Mouse (Mus musculus) limb, embryonic 12.5 days (tissue): Measurements from ENCODE around the gene Tnp2. TPM values are rescaled to one million over a fixed set of nuclear protein-coding genes. Genes with fewer than 3 reads are reported as not detected.

ENCODE experiments used
- ATAC-seq: fragments of 200-750 bp; cut with Nextera tagmentation; 2 replicates; pipeline ENCODE4 v1.8.0; 2017; ENCODE audit warnings: low read depth, moderate TSS enrichment; ENCODE audit not compliant: insufficient number of reproducible peaks, insufficient read depth, low FRiP score, low TSS enrichment
- H3K27ac ChIP-seq: fragments of 300-500 bp; sonication (generic); 2 replicates; pipeline ENCODE4 v1.5.1; 2016; ENCODE audit warnings: mild to moderate bottlenecking, moderate library complexity
- H3K27me3 ChIP-seq: fragments of 300-500 bp; sonication (generic); 2 replicates; pipeline ENCODE4 v1.6.1; 2016; ENCODE audit warnings: mild to moderate bottlenecking, moderate library complexity
- H3K36me3 ChIP-seq: fragments of 300-500 bp; sonication (generic); 2 replicates; pipeline ENCODE4 v1.6.1; 2016; ENCODE audit warnings: mild to moderate bottlenecking, moderate library complexity
- H3K4me1 ChIP-seq: fragments of 300-500 bp; sonication (generic); replicated peaks from 2 replicates; pipeline ENCODE4 v1.6.1; 2016
- H3K4me2 ChIP-seq: fragments of 300-500 bp; sonication (generic); 2 replicates; pipeline ENCODE4 v1.6.1; 2016; ENCODE audit warnings: mild to moderate bottlenecking, moderate library complexity
- H3K4me3 ChIP-seq: fragments of 300-500 bp; sonication (generic); replicated peaks from 2 replicates; pipeline ENCODE4 v1.5.1; 2016; ENCODE audit warnings: mild to moderate bottlenecking
- H3K9ac ChIP-seq: fragments of 300-500 bp; sonication (generic); replicated peaks from 2 replicates; pipeline ENCODE4 v1.6.1; 2016; ENCODE audit warnings: mild to moderate bottlenecking, moderate library complexity
- H3K9me3 ChIP-seq: fragments of 300-500 bp; sonication (generic); 2 replicates; pipeline ENCODE4 v1.6.1; 2016; ENCODE audit warnings: mild to moderate bottlenecking, moderate library complexity
- WGBS: fragments of 180-500 bp; shearing (Covaris S2); methylation state at CpG from one replicate; pipeline ENCODE4 v1.1.7; 2016; 5-methylcytosine and 5-hydroxymethylcytosine counted together
- polyA plus RNA-seq: library from polyadenylated mRNA; unstranded; fragments of >200 nt; fragmentation: Nextera tagmentation; extraction: Ambion mirVana; gene quantifications from 2 replicates; pipeline ENCODE4 v1.2.1, GENCODE M21; 2016

The Tnp2 gene
- polyA plus RNA-seq, 1 experiment from 2014 or later = not detected

- 42% methylated on average over 9 of the region's 9 CpGs for WGBS
- no peak overlapping the region for H3K4me2 ChIP-seq
- no peaks in the 10 kb centered on the region for H3K36me3 ChIP-seq
- peaks cover 11% of the 10 kb centered on the region for H3K4me1 ChIP-seq
- peak overlapping the region; percentile 35; the same call in 1 of the 2 replicates for H3K27ac ChIP-seq
- H3K27me3 ChIP-seq = peaks cover 2% of the 10 kb centered on the region; the same call in 1 of the 2 replicates
- no peak overlapping the region for H3K9ac ChIP-seq
- no peak overlapping the region for H3K4me3 ChIP-seq
- H3K9me3 ChIP-seq = no peaks in the 10 kb centered on the region
- ATAC-seq = no peak
Observed at GRCm38 (mm10) chr16:10768821-10769220, 19.6 kb downstream of the Tnp2 start.

- peaks cover 2% of the 10 kb centered on the region; the same call in 1 of the 2 replicates for H3K27me3 ChIP-seq
- H3K4me1 ChIP-seq = peaks cover 11% of the 10 kb centered on the region
- no peak overlapping the region for H3K27ac ChIP-seq
- ATAC-seq = no peak
- 46% methylated on average over 4 of the region's 4 CpGs for WGBS
- H3K4me2 ChIP-seq = no peak overlapping the region
- H3K9me3 ChIP-seq = no peaks in the 10 kb centered on the region
- no peak overlapping the region for H3K9ac ChIP-seq
- no peak overlapping the region for H3K4me3 ChIP-seq
- H3K36me3 ChIP-seq = no peaks in the 10 kb centered on the region
Observed at GRCm38 (mm10) chr16:10767158-10767557, 21.3 kb downstream of the Tnp2 start.

GRCm38 (mm10) chr16:10764323-10764722, 24.1 kb downstream of the Tnp2 start:
- H3K27ac ChIP-seq = no peak overlapping the region
- 77% methylated on average over 2 of the region's 2 CpGs for WGBS
- H3K4me3 ChIP-seq = no peak overlapping the region
- ATAC-seq = no peak
- no peak overlapping the region for H3K4me2 ChIP-seq
- H3K4me1 ChIP-seq = 0 out of 2 replicates have a peak, but pooled peaks cover 5% of the 10 kb centered on the region
- H3K9me3 ChIP-seq = no peaks in the 10 kb centered on the region
- peaks cover under 1% of the 10 kb centered on the region; the same call in 1 of the 2 replicates for H3K27me3 ChIP-seq
- H3K9ac ChIP-seq = no peak overlapping the region
- H3K36me3 ChIP-seq = no peaks in the 10 kb centered on the region

- 43% methylated on average over 6 of the region's 6 CpGs for WGBS
Observed at GRCm38 (mm10) chr16:10763540-10764264, 24.8 kb downstream of the Tnp2 start.

GRCm38 (mm10) chr16:10762569-10763180, 25.8 kb downstream of the Tnp2 start:
- Histone ChIP-seq H3K27me3 (no peaks in the 10 kb centered on the region; the same call in 1 of the 2 replicates), H3K9ac (no peak overlapping the region), H3K27ac (no peak overlapping the region), H3K9me3 (no peaks in the 10 kb centered on the region), H3K4me2 (no peak overlapping the region), H3K36me3 (no peaks in the 10 kb centered on the region), H3K4me3 (no peak overlapping the region), H3K4me1 (0 out of 2 replicates have a peak, but pooled peaks cover 5% of the 10 kb centered on the region)
- 64% methylated on average over 5 of the region's 5 CpGs for WGBS
- ATAC-seq = no peak

More at GRCm38 (mm10) chr16:10763540-10764264, 24.8 kb downstream of the Tnp2 start:
- Histone ChIP-seq H3K36me3 (no peaks in the 10 kb centered on the region), H3K4me3 (no peak overlapping the region), H3K27ac (no peak overlapping the region), H3K9me3 (no peaks in the 10 kb centered on the region), H3K4me1 (0 out of 2 replicates have a peak, but pooled peaks cover 5% of the 10 kb centered on the region), H3K9ac (no peak overlapping the region), H3K4me2 (no peak overlapping the region), H3K27me3 (no peaks in the 10 kb centered on the region; the same call in 1 of the 2 replicates)
- ATAC-seq = no peak

- Histone ChIP-seq H3K4me2 (no peak overlapping the region), H3K27me3 (no peaks in the 10 kb centered on the region; the same call in 1 of the 2 replicates), H3K9ac (no peak overlapping the region), H3K4me1 (0 out of 2 replicates have a peak, but pooled peaks cover 5% of the 10 kb centered on the region), H3K4me3 (no peak overlapping the region), H3K27ac (no peak overlapping the region), H3K36me3 (no peaks in the 10 kb centered on the region), H3K9me3 (no peaks in the 10 kb centered on the region)
- ATAC-seq = no peak
- WGBS = 50% methylated on average over 8 of the region's 8 CpGs
Observed at GRCm38 (mm10) chr16:10761182-10761581, 27.3 kb downstream of the Tnp2 start.

- H3K9me3 ChIP-seq = no peaks in the 10 kb centered on the region
Observed at GRCm38 (mm10) chr16:10756168-10756567, 32.3 kb downstream of the Tnp2 start.

GRCm38 (mm10) chr16:10754521-10755296, 33.8 kb downstream of the Tnp2 start:
- no peaks in the 10 kb centered on the region for H3K36me3 ChIP-seq
- no peak overlapping the region for H3K27ac ChIP-seq
- H3K9ac ChIP-seq = no peak overlapping the region
- 90% methylated on average over 3 of the region's 3 CpGs for WGBS
- H3K27me3 ChIP-seq = no peaks in the 10 kb centered on the region
- peaks cover 6% of the 10 kb centered on the region for H3K4me1 ChIP-seq
- no peaks in the 10 kb centered on the region for H3K9me3 ChIP-seq
- ATAC-seq = no peak
- no peak overlapping the region for H3K4me2 ChIP-seq
- H3K4me3 ChIP-seq = no peak overlapping the region

More at GRCm38 (mm10) chr16:10756168-10756567, 32.3 kb downstream of the Tnp2 start:
- WGBS = 72% methylated on average over 5 of the region's 6 CpGs
- no peak for ATAC-seq
- no peak overlapping the region for H3K4me3 ChIP-seq
- no peak overlapping the region for H3K27ac ChIP-seq
- no peak overlapping the region for H3K4me2 ChIP-seq
- H3K9ac ChIP-seq = no peak overlapping the region
- 0 out of 2 replicates have a peak, but pooled peaks cover 2% of the 10 kb centered on the region for H3K4me1 ChIP-seq
- H3K27me3 ChIP-seq = no peaks in the 10 kb centered on the region
- no peaks in the 10 kb centered on the region for H3K36me3 ChIP-seq

- peak; percentile 43; the same call in 1 of the 2 replicates for ATAC-seq
- 53% methylated on average over 7 of the region's 7 CpGs for WGBS
- H3K4me1 ChIP-seq = peaks cover 18% of the 10 kb centered on the region
Observed at GRCm38 (mm10) chr16:10749824-10750223, 38.6 kb downstream of the Tnp2 start.

GRCm38 (mm10) chr16:10749226-10749625, 39.2 kb downstream of the Tnp2 start:
- H3K27ac ChIP-seq = no peak overlapping the region
- 67% methylated on average over 7 of the region's 7 CpGs for WGBS
- peaks cover 24% of the 10 kb centered on the region for H3K4me1 ChIP-seq
- H3K36me3 ChIP-seq = no peaks in the 10 kb centered on the region
- H3K9ac ChIP-seq = no peak overlapping the region
- H3K4me3 ChIP-seq = no peak overlapping the region
- no peak overlapping the region for H3K4me2 ChIP-seq
- no peaks in the 10 kb centered on the region for H3K9me3 ChIP-seq
- ATAC-seq = no peak
- H3K27me3 ChIP-seq = no peaks in the 10 kb centered on the region

More at GRCm38 (mm10) chr16:10749824-10750223, 38.6 kb downstream of the Tnp2 start:
- H3K27ac ChIP-seq = no peak overlapping the region
- H3K4me3 ChIP-seq = no peak overlapping the region
- H3K9ac ChIP-seq = no peak overlapping the region
- no peaks in the 10 kb centered on the region for H3K9me3 ChIP-seq
- no peaks in the 10 kb centered on the region for H3K27me3 ChIP-seq
- no peak overlapping the region for H3K4me2 ChIP-seq
- H3K36me3 ChIP-seq = no peaks in the 10 kb centered on the region

GRCm38 (mm10) chr16:10741082-10741481, 47.4 kb downstream of the Tnp2 start:
- Histone ChIP-seq H3K4me2 (no peak overlapping the region), H3K9ac (no peak overlapping the region), H3K36me3 (no peaks in the 10 kb centered on the region), H3K4me1 (peaks cover 27% of the 10 kb centered on the region), H3K27me3 (no peaks in the 10 kb centered on the region), H3K4me3 (no peak overlapping the region), H3K9me3 (no peaks in the 10 kb centered on the region), H3K27ac (no peak overlapping the region)
- no peak for ATAC-seq
- 89% methylated on average over 2 of the region's 2 CpGs for WGBS
